Mouse (Mus musculus) midbrain, embryonic 14.5 days (tissue): ENCODE data around the gene Ppil2. TPM values are rescaled to one million over a fixed set of nuclear protein-coding genes. Genes with fewer than 3 reads are reported as not detected.

Experiments
- ATAC-seq: fragments of 200-750 bp; cut with Nextera tagmentation; 2 replicates; pipeline ENCODE4 v1.8.0; 2017; ENCODE audit warnings: moderate number of reproducible peaks, moderate library complexity; ENCODE audit not compliant: low FRiP score, low TSS enrichment
- DNase-seq: peaks from one replicate; pipeline ENCODE4 v3.0.0-alpha.2; 2015
- H3K27ac ChIP-seq: fragments of 300-500 bp; sonication (generic); replicated peaks from 2 replicates; pipeline ENCODE4 v1.5.1; 2014; ENCODE audit warnings: mild to moderate bottlenecking, low read depth, low read length, moderate library complexity
- H3K27me3 ChIP-seq: fragments of 300-500 bp; sonication (generic); 2 replicates; pipeline ENCODE4 v1.6.1; 2014; ENCODE audit warnings: low read length, control low read depth, mixed read lengths; ENCODE audit not compliant: control insufficient read depth, insufficient read depth
- H3K36me3 ChIP-seq: fragments of 300-500 bp; sonication (generic); 2 replicates; pipeline ENCODE4 v1.6.1; 2014; ENCODE audit warnings: low read length, control low read depth; ENCODE audit not compliant: control insufficient read depth, insufficient read depth
- H3K4me1 ChIP-seq: fragments of 300-500 bp; sonication (generic); 2 replicates; pipeline ENCODE4 v1.6.1; 2014; ENCODE audit warnings: mild to moderate bottlenecking, antibody characterized with exemption, low read length, control low read depth; ENCODE audit not compliant: control insufficient read depth, insufficient read depth
- H3K4me2 ChIP-seq: fragments of 300-500 bp; sonication (generic); 2 replicates; pipeline ENCODE4 v1.6.1; 2014; ENCODE audit warnings: mild to moderate bottlenecking, low read length, moderate library complexity
- H3K4me3 ChIP-seq: fragments of 300-500 bp; sonication (generic); replicated peaks from 2 replicates; pipeline ENCODE4 v1.5.1; 2014; ENCODE audit warnings: low read depth, low read length
- H3K9ac ChIP-seq: fragments of 300-500 bp; sonication (generic); replicated peaks from 2 replicates; pipeline ENCODE4 v1.6.1; 2014; ENCODE audit warnings: mild to moderate bottlenecking, low read length, moderate library complexity
- H3K9me3 ChIP-seq: fragments of 300-500 bp; sonication (generic); 2 replicates; pipeline ENCODE4 v1.6.1; 2016; ENCODE audit warnings: low read length, control low read depth, mixed read lengths; ENCODE audit not compliant: control insufficient read depth
- WGBS: fragments of 180-500 bp; shearing (Covaris S2); extraction: QIAGEN DNeasy Blood & Tissue Kit; methylation state at CpG from one replicate; pipeline ENCODE4 v1.1.7; 2014; 5-methylcytosine and 5-hydroxymethylcytosine counted together
- polyA plus RNA-seq: library from polyadenylated mRNA; unstranded; fragments of >200 nt; fragmentation: Nextera tagmentation; extraction: Ambion mirVana; gene quantifications from 2 replicates; pipeline ENCODE4 v1.2.1, GENCODE M21; 2014

Ppil2 gene
- polyA plus RNA-seq, 1 experiment from 2014 or later: 145 TPM

- no peaks in the 10 kb centered on the region for H3K27me3 ChIP-seq
- no peak overlapping the region for H3K9ac ChIP-seq
- H3K9me3 ChIP-seq: no peaks in the 10 kb centered on the region
- WGBS: 74% methylated on average over 1 of the region's 1 CpGs
- no peaks in the 10 kb centered on the region for H3K36me3 ChIP-seq
- DNase-seq (no peak), ATAC-seq (no peak)
- no peak overlapping the region for H3K4me3 ChIP-seq
- no peak overlapping the region for H3K4me2 ChIP-seq
- H3K27ac ChIP-seq: no peak overlapping the region
- H3K4me1 ChIP-seq: no peaks in the 10 kb centered on the region
These were observed 48.7 kb downstream of the Ppil2 start for GRCm38 (mm10) chr16:17062338-17062737.

- Histone ChIP-seq H3K27ac (peak overlapping the region; percentile 17; the same call in 1 of the 2 replicates), H3K27me3 (no peaks in the 10 kb centered on the region), H3K4me1 (0 out of 2 replicates have a peak, but pooled peaks cover 5% of the 10 kb centered on the region), H3K4me2 (no peak overlapping the region), H3K4me3 (no peak overlapping the region), H3K9ac (no peak overlapping the region), H3K36me3 (no peaks in the 10 kb centered on the region), H3K9me3 (no peaks in the 10 kb centered on the region)
- ATAC-seq: no peak
- peak; percentile 57 for DNase-seq
- WGBS: 24% methylated on average over 3 of the region's 3 CpGs
These were observed 55.5 kb downstream of the Ppil2 start for GRCm38 (mm10) chr16:17055584-17055983.

GRCm38 (mm10) chr16:17053903-17054302 is 57.2 kb downstream of the Ppil2 start:
- 0 out of 2 replicates have a peak, but pooled peaks cover 5% of the 10 kb centered on the region for H3K4me1 ChIP-seq
- WGBS: 63% methylated on average over 3 of the region's 3 CpGs
- H3K27ac ChIP-seq: no peak overlapping the region
- no peaks in the 10 kb centered on the region for H3K27me3 ChIP-seq
- H3K9ac ChIP-seq: no peak overlapping the region
- H3K4me2 ChIP-seq: no peak overlapping the region
- DNase-seq (no peak), ATAC-seq (no peak)
- no peaks in the 10 kb centered on the region for H3K9me3 ChIP-seq
- peaks cover 9% of the 10 kb centered on the region for H3K36me3 ChIP-seq
- H3K4me3 ChIP-seq: no peak overlapping the region

GRCm38 (mm10) chr16:17052087-17052486 is 59.0 kb downstream of the Ppil2 start:
- ATAC-seq (no peak), DNase-seq (no peak)
- Histone ChIP-seq H3K27me3 (no peaks in the 10 kb centered on the region), H3K9ac (no peak overlapping the region), H3K4me1 (0 out of 2 replicates have a peak, but pooled peaks cover 5% of the 10 kb centered on the region), H3K36me3 (peaks cover 24% of the 10 kb centered on the region), H3K4me2 (no peak overlapping the region), H3K9me3 (no peaks in the 10 kb centered on the region), H3K27ac (no peak overlapping the region), H3K4me3 (no peak overlapping the region)
- 79% methylated on average over 7 of the region's 7 CpGs for WGBS

- H3K36me3 ChIP-seq: peaks cover 38% of the 10 kb centered on the region
- H3K27me3 ChIP-seq: no peaks in the 10 kb centered on the region
- no peaks in the 10 kb centered on the region for H3K4me1 ChIP-seq
- ATAC-seq: no peak
- H3K27ac ChIP-seq: no peak overlapping the region
- no peak for DNase-seq
- H3K9me3 ChIP-seq: no peaks in the 10 kb centered on the region
- 98% methylated on average over 1 of the region's 1 CpGs for WGBS
- H3K4me2 ChIP-seq: no peak overlapping the region
- H3K9ac ChIP-seq: no peak overlapping the region
- no peak overlapping the region for H3K4me3 ChIP-seq
These were observed 61.2 kb downstream of the Ppil2 start for GRCm38 (mm10) chr16:17049886-17050285.

GRCm38 (mm10) chr16:17045287-17045686 is 65.8 kb downstream of the Ppil2 start:
- 9% methylated on average over 3 of the region's 3 CpGs for WGBS

GRCm38 (mm10) chr16:17044320-17044719 is 66.7 kb downstream of the Ppil2 start:
- 94% methylated on average over 3 of the region's 3 CpGs for WGBS
- Histone ChIP-seq H3K4me1 (no peaks in the 10 kb centered on the region), H3K36me3 (peaks cover 75% of the 10 kb centered on the region), H3K27ac (no peak overlapping the region), H3K9ac (no peak overlapping the region), H3K27me3 (no peaks in the 10 kb centered on the region), H3K4me3 (no peak overlapping the region), H3K4me2 (no peak overlapping the region), H3K9me3 (no peaks in the 10 kb centered on the region)
- ATAC-seq (no peak), DNase-seq (no peak)

More at GRCm38 (mm10) chr16:17045287-17045686, 65.8 kb downstream of the Ppil2 start:
- Histone ChIP-seq H3K27me3 (no peaks in the 10 kb centered on the region), H3K36me3 (peaks cover 74% of the 10 kb centered on the region), H3K4me3 (no peak overlapping the region), H3K9ac (no peak overlapping the region), H3K4me2 (no peak overlapping the region), H3K4me1 (no peaks in the 10 kb centered on the region), H3K9me3 (no peaks in the 10 kb centered on the region), H3K27ac (no peak overlapping the region)
- ATAC-seq (no peak), DNase-seq (no peak)

- Histone ChIP-seq H3K36me3 (peaks cover 81% of the 10 kb centered on the region), H3K4me3 (no peak overlapping the region), H3K9ac (no peak overlapping the region), H3K4me1 (no peaks in the 10 kb centered on the region), H3K27ac (no peak overlapping the region), H3K9me3 (no peaks in the 10 kb centered on the region), H3K27me3 (no peaks in the 10 kb centered on the region), H3K4me2 (no peak overlapping the region)
- no peak for ATAC-seq
- DNase-seq: no peak
- WGBS: 90% methylated on average over 1 of the region's 1 CpGs
These were observed 69.6 kb downstream of the Ppil2 start for GRCm38 (mm10) chr16:17041417-17041816.

GRCm38 (mm10) chr16:17040716-17041115 is 70.3 kb downstream of the Ppil2 start:
- Histone ChIP-seq H3K4me3 (no peak overlapping the region), H3K4me1 (no peaks in the 10 kb centered on the region), H3K36me3 (peaks cover 82% of the 10 kb centered on the region), H3K9ac (no peak overlapping the region), H3K27ac (no peak overlapping the region), H3K27me3 (no peaks in the 10 kb centered on the region), H3K4me2 (no peak overlapping the region), H3K9me3 (no peaks in the 10 kb centered on the region)
- ATAC-seq (no peak), DNase-seq (no peak)
- 96% methylated on average over 3 of the region's 3 CpGs for WGBS
